Mouse (Mus musculus) heart, postnatal 0 days (tissue): ENCODE measurements around the gene Dgat2. TPM values are rescaled to one million over a fixed set of nuclear protein-coding genes. Genes with fewer than 3 reads are reported as not detected.

ENCODE experiments used
- ATAC-seq: fragments of 200-750 bp; cut with Nextera tagmentation; 2 replicates; pipeline ENCODE4 v1.8.0; 2017; ENCODE audit warnings: low read depth, moderate number of reproducible peaks, moderate library complexity; ENCODE audit not compliant: insufficient read depth
- DNase-seq: peaks from one replicate; pipeline ENCODE4 v3.0.0-alpha.2; 2016; ENCODE audit warnings: low spot score
- H3K27ac ChIP-seq: fragments of 300-500 bp; sonication (generic); 2 replicates; pipeline ENCODE4 v1.5.1; 2014; ENCODE audit warnings: low read depth, mild to moderate bottlenecking
- H3K27me3 ChIP-seq: fragments of 300-500 bp; sonication (generic); 2 replicates; pipeline ENCODE4 v1.6.1; 2014; ENCODE audit warnings: low read length, mixed read lengths; ENCODE audit not compliant: control insufficient read depth, insufficient read depth
- H3K36me3 ChIP-seq: fragments of 300-500 bp; sonication (generic); replicated peaks from 2 replicates; pipeline ENCODE4 v1.6.1; 2014; ENCODE audit warnings: low read length, mixed read lengths; ENCODE audit not compliant: control insufficient read depth, insufficient read depth
- H3K4me1 ChIP-seq: fragments of 300-500 bp; sonication (generic); 2 replicates; pipeline ENCODE4 v1.6.1; 2014; ENCODE audit warnings: antibody characterized with exemption; ENCODE audit not compliant: control insufficient read depth, insufficient read depth
- H3K4me2 ChIP-seq: fragments of 300-500 bp; sonication (generic); 2 replicates; pipeline ENCODE4 v1.6.1; 2014; ENCODE audit warnings: low read depth, mild to moderate bottlenecking, low read length, moderate library complexity
- H3K4me3 ChIP-seq: fragments of 300-500 bp; sonication (generic); 2 replicates; pipeline ENCODE4 v1.5.1; 2014; ENCODE audit warnings: low read depth, low read length
- H3K9ac ChIP-seq: fragments of 300-500 bp; sonication (generic); replicated peaks from 2 replicates; pipeline ENCODE4 v1.6.1; 2014; ENCODE audit warnings: low read depth, low read length, mixed read lengths
- H3K9me3 ChIP-seq: fragments of 300-500 bp; sonication (generic); replicated peaks from 2 replicates; pipeline ENCODE4 v1.6.1; 2016; ENCODE audit warnings: low read length; ENCODE audit not compliant: control insufficient read depth
- CTCF ChIP-seq: IDR thresholded peaks from 2 replicates; pipeline ENCODE4 v1.5.1; 2016; ENCODE audit warnings: antibody characterized with exemption, control low read depth, low read depth
- EP300 ChIP-seq: IDR thresholded peaks from 2 replicates; pipeline ENCODE4 v1.6.1; 2016; ENCODE audit warnings: antibody characterized with exemption, low read depth
- WGBS: fragments of 180-500 bp; shearing (Covaris S2); extraction: QIAGEN DNeasy Blood & Tissue Kit; methylation state at CpG from one replicate; pipeline ENCODE4 v1.1.7; 2014; 5-methylcytosine and 5-hydroxymethylcytosine counted together
- polyA plus RNA-seq: library from polyadenylated mRNA; unstranded; fragments of >200 nt; fragmentation: Nextera tagmentation; extraction: Ambion mirVana; gene quantifications from 2 replicates; pipeline ENCODE4 v1.2.1, GENCODE M21; 2015
- total RNA-seq: library from RNA; depleted of rRNA; stranded (reverse); fragments of >200 nt; gene quantifications from 2 replicates; pipeline ENCODE4 v1.2.3, GENCODE M21; 2014; ENCODE audit warnings: low replicate concordance

Dgat2 gene
- total and polyA plus RNA-seq, 2 experiments from 2014 or later = 114 to 115 TPM

- TF ChIP-seq CTCF = no peak
- no peak for TF ChIP-seq EP300
- Histone ChIP-seq H3K4me1 (peaks cover 11% of the 10 kb centered on the region), H3K9me3 (no peaks in the 10 kb centered on the region), H3K9ac (no peak overlapping the region), H3K27ac (no peak overlapping the region), H3K4me2 (no peak overlapping the region), H3K36me3 (no peaks in the 10 kb centered on the region), H3K4me3 (no peak overlapping the region), H3K27me3 (no peaks in the 10 kb centered on the region)
- 57% methylated on average over 8 of the region's 8 CpGs for WGBS
- DNase-seq (no peak), ATAC-seq (no peak)
These were observed 29.8 kb downstream of the Dgat2 start for GRCm38 (mm10) chr7:99152756-99153155.

- Histone ChIP-seq H3K4me1 (peaks cover 10% of the 10 kb centered on the region), H3K9me3 (no peaks in the 10 kb centered on the region), H3K27me3 (no peaks in the 10 kb centered on the region), H3K4me3 (no peak overlapping the region), H3K4me2 (no peak overlapping the region), H3K9ac (no peak overlapping the region), H3K27ac (no peak overlapping the region), H3K36me3 (no peaks in the 10 kb centered on the region)
- ATAC-seq = peak; percentile 81
- DNase-seq = peak; percentile 94
- 0% methylated on average over 7 of the region's 7 CpGs for WGBS
- TF ChIP-seq CTCF = peak; percentile 100
- TF ChIP-seq EP300 = no peak
These were observed 31.2 kb downstream of the Dgat2 start for GRCm38 (mm10) chr7:99151342-99151741.

GRCm38 (mm10) chr7:99149017-99149416, 33.5 kb downstream of the Dgat2 start:
- WGBS = 45% methylated on average over 1 of the region's 1 CpGs

GRCm38 (mm10) chr7:99147494-99147893, 35.0 kb downstream of the Dgat2 start:
- Histone ChIP-seq H3K27ac (no peak overlapping the region), H3K9me3 (no peaks in the 10 kb centered on the region), H3K4me2 (no peak overlapping the region), H3K36me3 (no peaks in the 10 kb centered on the region), H3K4me1 (no peaks in the 10 kb centered on the region), H3K9ac (no peak overlapping the region), H3K27me3 (no peaks in the 10 kb centered on the region), H3K4me3 (no peak overlapping the region)
- WGBS = 85% methylated on average over 7 of the region's 7 CpGs
- DNase-seq = no peak
- TF ChIP-seq CTCF (no peak), EP300 (no peak)
- no peak for ATAC-seq

More at GRCm38 (mm10) chr7:99149017-99149416, 33.5 kb downstream of the Dgat2 start:
- H3K9me3 ChIP-seq = no peaks in the 10 kb centered on the region
- H3K27me3 ChIP-seq = no peaks in the 10 kb centered on the region
- no peak for ATAC-seq
- no peak overlapping the region for H3K27ac ChIP-seq
- H3K36me3 ChIP-seq = no peaks in the 10 kb centered on the region
- no peak overlapping the region for H3K4me3 ChIP-seq
- H3K4me1 ChIP-seq = no peaks in the 10 kb centered on the region
- H3K9ac ChIP-seq = no peak overlapping the region
- no peak for DNase-seq
- no peak overlapping the region for H3K4me2 ChIP-seq
- TF ChIP-seq EP300 (no peak), CTCF (no peak)

- Histone ChIP-seq H3K27ac (no peak overlapping the region), H3K36me3 (no peaks in the 10 kb centered on the region), H3K4me3 (no peak overlapping the region), H3K27me3 (no peaks in the 10 kb centered on the region), H3K9ac (no peak overlapping the region), H3K9me3 (no peaks in the 10 kb centered on the region), H3K4me2 (no peak overlapping the region), H3K4me1 (peaks cover 2% of the 10 kb centered on the region; the same call in 1 of the 2 replicates)
- WGBS = 52% methylated on average over 7 of the region's 7 CpGs
- no peak for ATAC-seq
- DNase-seq = no peak
- TF ChIP-seq EP300 = no peak
These were observed 35.6 kb downstream of the Dgat2 start for GRCm38 (mm10) chr7:99146906-99147305.

DNA sequence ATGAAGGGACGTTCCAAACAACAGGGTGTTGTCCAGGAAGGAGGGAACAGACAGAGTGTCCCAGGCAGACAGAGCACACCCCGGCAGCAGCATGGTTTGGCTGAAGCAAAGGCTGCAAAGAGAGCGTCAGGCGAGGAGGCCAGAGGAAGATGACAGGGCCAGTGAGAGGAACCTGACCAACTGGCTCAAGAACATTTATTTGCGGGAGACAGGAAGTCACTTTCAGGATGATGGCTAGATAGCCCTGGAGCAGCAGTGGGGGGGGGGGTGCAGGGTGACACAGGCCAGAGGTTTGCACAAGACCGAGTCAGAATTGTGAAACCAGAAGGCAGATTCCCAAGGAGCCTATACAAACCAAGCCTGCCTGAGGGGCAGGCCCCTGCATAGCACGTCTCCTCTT, 36.5 kb downstream of the Dgat2 start:
- ATAC-seq (no peak), DNase-seq (no peak)
- H3K4me2 ChIP-seq = no peak overlapping the region
- H3K4me3 ChIP-seq = no peak overlapping the region
- H3K4me1 ChIP-seq = peaks cover 6% of the 10 kb centered on the region; the same call in 1 of the 2 replicates
- TF ChIP-seq CTCF (no peak), EP300 (no peak)
- no peaks in the 10 kb centered on the region for H3K9me3 ChIP-seq
- H3K27ac ChIP-seq = no peak overlapping the region
- 52% methylated on average over 7 of the region's 7 CpGs for WGBS
- no peaks in the 10 kb centered on the region for H3K36me3 ChIP-seq
- no peak overlapping the region for H3K9ac ChIP-seq
- H3K27me3 ChIP-seq = no peaks in the 10 kb centered on the region
